Mouse (Mus musculus): ENCODE measurements around the gene Six5.
A peak's percentile ranks its signal among the peaks of the same experiment; 100 is the strongest.

The Six5 gene

GRCm38 (mm10) chr7:19098811-19099210 lies 4.4 kb downstream of the Six5 start:
- DNase-seq: no peak

DNA sequence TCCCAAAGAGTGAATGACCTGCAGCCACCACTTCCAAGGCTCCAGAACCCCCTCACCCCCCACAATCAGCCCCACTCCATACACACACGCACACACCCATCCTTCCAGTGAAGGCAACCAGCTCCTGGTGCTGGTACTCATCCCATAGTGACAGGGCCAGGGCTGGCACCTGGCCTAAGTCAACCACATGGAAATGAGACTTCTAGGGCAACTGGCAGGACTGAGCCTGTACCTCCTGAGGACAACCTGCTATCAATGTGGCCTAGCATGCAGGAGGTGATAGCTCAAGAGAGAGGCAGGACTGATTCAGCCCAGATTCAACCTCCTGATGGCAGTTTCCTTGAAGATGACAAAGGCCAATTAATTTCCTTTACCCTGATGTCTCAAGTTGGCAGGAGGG lies 5.9 kb downstream of the Six5 start:
- DNase-seq: no peak

- no peak for DNase-seq
Observed at GRCm38 (mm10) chr7:19103741-19104140, 9.3 kb downstream of the Six5 start.

- no peak for DNase-seq
Observed at GRCm38 (mm10) chr7:19104486-19104885, 10.1 kb downstream of the Six5 start.

DNA sequence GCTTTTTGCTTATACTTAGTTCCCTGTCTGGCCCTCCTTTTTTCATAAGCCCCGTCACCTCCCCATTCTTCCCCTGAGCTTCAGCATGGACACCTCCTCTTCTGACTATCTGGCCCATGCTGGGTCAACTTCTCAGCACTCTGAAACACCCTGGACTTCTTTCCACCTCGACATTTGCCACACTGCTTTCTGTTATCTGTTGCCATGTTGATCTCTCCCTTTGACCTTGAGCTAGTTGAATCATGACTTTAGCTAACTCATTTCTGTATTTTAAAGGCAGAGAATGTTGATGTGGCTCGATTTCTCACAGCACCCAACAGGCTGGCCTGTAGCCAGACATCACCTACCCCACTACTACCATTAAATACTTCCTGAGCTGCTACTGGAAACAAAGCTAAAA lies 13.0 kb downstream of the Six5 start:
- DNase-seq: no peak

DNA sequence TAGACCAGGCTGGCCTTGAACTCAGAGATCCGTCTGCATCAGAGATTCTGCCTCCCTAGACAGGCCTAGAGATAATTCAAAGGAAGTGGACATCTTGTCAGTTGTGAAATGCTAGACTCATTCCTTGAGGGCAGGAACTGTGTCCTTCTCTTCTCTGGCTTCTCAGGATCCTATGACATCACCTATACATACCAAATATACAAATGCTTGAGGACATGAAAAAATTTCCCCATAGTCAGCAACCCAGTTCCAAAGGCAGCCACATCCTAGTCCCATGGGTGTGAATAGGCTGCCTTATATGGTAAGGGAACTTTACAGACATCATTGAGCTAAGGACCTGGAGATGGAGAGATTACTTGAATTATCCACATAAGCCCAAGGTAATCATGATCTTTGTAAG lies 15.2 kb downstream of the Six5 start:
- DNase-seq: no peak

GRCm38 (mm10) chr7:19118028-19118771 lies 23.8 kb downstream of the Six5 start, which contains the start of gene Gm4969:
Gene Gm4969 (minus strand): TSS chr7:19118368.
- peak in 1 of 2 experiments; percentile 31 for DNase-seq

GRCm38 (mm10) chr7:19119083-19119482 lies 24.7 kb downstream of the Six5 start:
- no peak for DNase-seq

DNA sequence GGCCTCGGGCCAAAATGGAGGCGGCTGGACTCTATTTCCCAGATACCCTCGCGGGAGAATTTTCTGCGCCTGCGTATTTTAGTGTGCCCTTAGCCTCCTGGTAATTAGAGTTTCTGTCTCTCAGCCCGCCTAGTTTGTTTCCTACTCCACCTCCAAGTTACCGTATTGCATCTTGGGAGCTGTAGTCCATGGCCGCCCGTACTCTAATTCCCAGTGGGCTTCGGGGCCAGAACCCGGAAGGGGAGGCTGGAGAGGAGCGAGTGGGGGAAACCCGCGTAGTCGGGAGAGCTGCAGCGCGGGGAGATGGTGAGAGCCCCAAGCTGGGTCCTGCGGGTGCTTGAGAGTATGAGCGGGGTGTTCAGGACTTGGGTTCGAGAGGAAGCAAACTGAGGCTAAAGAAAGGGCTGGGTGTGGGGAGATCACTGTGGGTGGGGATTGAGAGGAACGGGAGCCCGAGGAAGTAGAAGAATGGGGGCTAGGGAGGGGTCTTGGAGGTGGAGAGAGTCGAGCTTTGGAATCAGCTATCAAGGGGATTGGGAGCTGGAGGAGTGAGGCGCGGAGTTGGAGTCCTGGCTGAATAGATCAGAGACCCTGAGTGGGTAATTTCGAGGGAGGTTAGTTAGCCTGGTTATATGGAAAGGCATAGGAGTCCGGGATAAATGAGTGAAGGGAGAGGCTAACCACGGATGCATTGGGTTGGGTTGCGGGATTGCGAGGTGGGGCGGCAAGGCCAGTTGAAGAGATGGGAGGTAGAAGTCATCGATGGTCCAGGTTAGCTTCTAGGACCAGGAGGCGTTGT lies 25.4 kb downstream of the Six5 start, which contains the start of gene Fbxo46:
Gene Fbxo46 (plus strand): TSS at position 229 of the 799 bp plus-strand sequence.
- DNase-seq: peak; percentile 81 to 86

GRCm38 (mm10) chr7:19121686-19122085 lies 27.3 kb downstream of the Six5 start:
- no peak for DNase-seq

GRCm38 (mm10) chr7:19124713-19125112 lies 30.3 kb downstream of the Six5 start:
- no peak for DNase-seq

DNA sequence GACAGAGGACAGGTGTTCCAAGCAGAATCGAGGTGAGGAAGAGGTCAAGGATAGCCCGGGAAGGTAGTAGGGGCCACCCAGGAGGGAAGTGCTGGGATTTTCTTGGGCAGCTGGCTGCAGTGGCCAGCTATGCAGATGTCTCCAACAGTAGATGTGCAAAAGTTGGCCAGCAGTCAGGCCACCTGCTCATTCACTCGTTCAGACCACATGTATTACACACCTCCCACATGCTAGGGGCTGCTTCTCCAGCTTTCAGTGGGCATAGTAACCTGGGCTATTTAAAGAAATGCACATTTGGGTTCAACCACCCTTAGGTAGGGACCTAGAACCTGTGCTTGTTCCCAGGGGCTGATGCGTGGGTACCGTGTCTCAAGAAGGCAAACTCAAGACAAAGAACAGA lies 33.4 kb downstream of the Six5 start:
- no peak for DNase-seq

DNA sequence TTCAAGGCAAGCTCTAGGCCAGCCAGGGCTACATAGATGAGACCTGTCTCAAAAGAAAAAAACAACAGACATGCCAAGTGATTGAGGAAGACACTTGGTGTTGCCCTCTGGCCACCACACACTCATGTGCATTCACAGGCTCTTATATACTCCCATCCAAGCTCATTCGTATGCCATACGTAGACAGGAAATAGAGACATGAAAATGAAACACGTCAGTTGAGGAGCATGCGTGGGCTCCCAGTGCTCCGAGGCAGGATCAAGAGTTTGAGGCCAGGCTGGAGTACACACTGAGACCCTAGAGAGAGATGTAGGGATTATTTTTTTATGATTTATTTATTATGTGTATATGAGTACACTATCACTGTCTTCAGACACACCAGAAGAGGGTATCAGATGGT lies 35.0 kb downstream of the Six5 start:
- no peak for DNase-seq

GRCm38 (mm10) chr7:19130657-19131056 lies 36.3 kb downstream of the Six5 start:
- no peak for DNase-seq

- peak; percentile 85 to 90 for DNase-seq
Observed at GRCm38 (mm10) chr7:19131324-19131848, 37.0 kb downstream of the Six5 start.

- DNase-seq: no peak
Observed at GRCm38 (mm10) chr7:19136168-19136567, 41.8 kb downstream of the Six5 start.

DNA sequence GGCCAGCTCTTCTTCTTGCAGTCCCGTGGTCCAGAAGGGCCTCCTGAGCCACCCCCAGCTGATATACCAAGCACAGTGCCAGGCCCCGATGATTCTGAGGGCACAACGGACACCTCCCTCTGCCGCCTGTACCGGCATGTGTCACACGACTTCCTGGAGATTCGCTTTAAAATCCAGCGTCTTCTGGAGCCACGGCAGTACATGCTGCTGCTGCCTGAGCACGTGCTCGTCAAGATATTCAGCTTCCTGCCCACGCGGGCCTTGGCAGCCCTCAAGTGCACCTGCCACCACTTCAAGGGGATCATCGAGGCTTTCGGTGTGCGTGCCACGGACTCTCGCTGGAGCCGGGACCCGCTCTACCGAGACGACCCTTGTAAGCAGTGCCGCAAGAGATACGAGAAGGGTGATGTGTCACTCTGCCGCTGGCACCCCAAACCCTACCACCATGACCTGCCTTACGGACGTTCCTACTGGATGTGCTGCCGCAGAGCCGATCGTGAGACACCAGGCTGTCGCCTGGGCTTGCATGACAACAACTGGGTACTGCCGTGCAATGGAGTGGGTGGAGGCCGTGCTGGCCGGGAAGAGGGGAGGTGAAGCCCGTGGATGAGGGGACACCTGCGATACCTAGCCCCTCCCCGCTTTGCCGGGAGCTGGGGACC lies 42.4 kb downstream of the Six5 start:
- DNase-seq: no peak

DNA sequence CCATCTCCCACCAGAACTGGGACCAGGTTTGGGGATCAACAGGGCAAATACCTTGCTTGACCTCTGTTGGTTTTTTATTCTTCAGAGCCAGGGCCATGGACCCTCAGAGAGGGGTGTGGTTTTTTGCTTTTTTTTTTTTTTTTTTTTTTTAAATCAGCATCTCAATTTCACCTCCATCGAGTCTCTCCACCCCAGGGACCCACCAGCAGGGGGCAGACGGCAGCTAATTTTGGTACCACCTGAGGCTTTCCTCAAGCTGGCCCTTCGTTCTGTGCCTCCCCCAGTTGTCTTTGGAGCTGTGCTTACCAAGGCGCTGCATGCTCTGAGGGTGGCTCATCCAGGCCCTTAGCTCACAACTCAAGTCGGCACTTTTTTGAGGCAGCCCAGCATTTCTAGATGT lies 43.0 kb downstream of the Six5 start:
- peak; percentile 35 to 63 for DNase-seq

GRCm38 (mm10) chr7:19146793-19147192 lies 52.4 kb downstream of the Six5 start:
- DNase-seq: no peak

DNA sequence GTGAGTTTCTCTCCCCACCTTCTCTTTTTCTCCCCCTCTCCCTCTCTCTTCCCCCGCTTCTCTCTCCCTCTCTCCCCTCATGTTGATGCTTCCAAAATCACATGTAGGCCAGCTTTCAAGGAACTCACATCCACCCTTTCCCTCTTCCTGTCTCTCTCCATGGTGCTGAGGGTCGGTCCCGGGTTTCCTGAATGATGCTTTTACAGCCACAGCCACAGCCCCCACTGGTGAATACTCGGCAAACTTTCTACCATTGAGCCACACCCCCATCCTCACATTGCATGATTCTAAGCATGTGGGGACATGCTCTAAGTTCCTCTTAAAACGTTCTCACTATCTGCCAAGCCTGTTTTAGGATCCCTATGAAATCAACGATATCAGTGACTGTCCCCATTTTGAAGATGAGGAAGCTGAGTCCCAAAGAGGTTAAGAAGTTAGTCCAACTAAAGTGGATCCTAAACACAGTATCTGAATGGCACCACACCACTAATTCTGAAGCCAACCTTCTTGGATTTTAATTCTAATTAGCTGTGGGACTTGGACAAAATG lies 53.2 kb downstream of the Six5 start:
- no peak for DNase-seq

Data from spleen, adult 18-20 months (tissue).